Comparison of ENCODE assay signal across 30 mouse cellular contexts in genomic region chr10:118125776-118126445, GRCm38 (mm10). TPM values are rescaled to one million over a fixed set of nuclear protein-coding genes. Genes with fewer than 3 reads are reported as not detected.
DNase-seq lines count a peak whose midpoint lies in the region; ATAC-seq lines count a peak whose summit lies in the region.
"Had no signal": no experiment of that assay in that cellular context is flagged by ENCODE, and none has a peak within 500 bp of the region (broad histone marks: within the 10 kb centered on the region; RNA-seq: fewer than 3 reads in every experiment).

No protein-coding gene starts in this region.

- peaks cover 5% of the 10 kb centered on the region for H3K27me3 ChIP-seq in midbrain, embryonic 11.5 days (ENCODE audit: control insufficient read depth, insufficient read depth, low read length)
- H3K27me3 ChIP-seq in midbrain, embryonic 10.5 days (ENCODE audit: low read depth, poor library complexity, severe bottlenecking) = peaks cover 17% of the 10 kb centered on the region
- H3K27me3 ChIP-seq in intestine, embryonic 16.5 days (replicated peaks; ENCODE audit: control insufficient read depth, insufficient read depth, low read length) = peaks cover 7% of the 10 kb centered on the region; the same call in 1 of the 2 replicates

- WGBS in midbrain, embryonic 11.5 days = 74% methylated on average over 25 of the region's 25 CpGs
- 76% methylated on average over 25 of the region's 25 CpGs for WGBS in midbrain, embryonic 10.5 days
- 80% methylated on average over 25 of the region's 25 CpGs for WGBS in intestine, embryonic 16.5 days

- H3K9ac ChIP-seq in midbrain, embryonic 11.5 days (ENCODE audit: low read length) = no peak overlapping the region
- H3K9ac ChIP-seq in intestine, embryonic 16.5 days (ENCODE audit: low read depth, low read length) = no peak overlapping the region
- H3K9ac ChIP-seq: embryonic facial prominence, embryonic 13.5 days; forebrain, embryonic 13.5 days; heart, embryonic 12.5 days; heart, embryonic 15.5 days; hindbrain, embryonic 13.5 days; intestine, embryonic 15.5 days had no signal

- H3K9me3 ChIP-seq in midbrain, embryonic 11.5 days (ENCODE audit: control insufficient read depth, low read length) = no peaks in the 10 kb centered on the region
- no peaks in the 10 kb centered on the region for H3K9me3 ChIP-seq in midbrain, embryonic 10.5 days (replicated peaks)
- no peaks in the 10 kb centered on the region for H3K9me3 ChIP-seq in intestine, embryonic 16.5 days (ENCODE audit: control insufficient read depth, low read length)
- H3K9me3 ChIP-seq: embryonic facial prominence, embryonic 10.5 days; embryonic facial prominence, embryonic 13.5 days; forebrain, embryonic 13.5 days; heart, embryonic 12.5 days; heart, embryonic 15.5 days; hindbrain, embryonic 10.5 days; hindbrain, embryonic 13.5 days; intestine, embryonic 15.5 days had no signal

- peak; percentile 47 for DNase-seq in midbrain, embryonic 11.5 days (ENCODE audit: low spot score, missing footprints)
- DNase-seq in midbrain, embryonic 10.5 days (ENCODE audit: low spot score) = no peak
- DNase-seq in ES-CJ7 (ENCODE audit: low read depth, low spot score) (peak; percentile 90), ZHBTc4 (ENCODE audit: low read depth, low spot score) (peak; percentile 80)
- no peak for DNase-seq in thymus, postnatal 4 days
- DNase-seq: adrenal gland, adult 2 months; adrenal gland, postnatal 14 days; B cell, adult 2 months; cerebellum, adult 11-12 months; cerebellum, adult 8-10 months; cerebellum, postnatal 10 days; cerebellum, postnatal 36 days; embryo, embryonic 11 days; gastrocnemius, postnatal 10 days; gastrocnemius, postnatal 36 days; heart, postnatal 10 days; heart, postnatal 36 days; kidney, adult 18-20 months had no signal

- H3K4me1 ChIP-seq in midbrain, embryonic 11.5 days (ENCODE audit: control insufficient read depth, insufficient read depth, low read length) = no peaks in the 10 kb centered on the region
- no peaks in the 10 kb centered on the region; the same call in 1 of the 2 replicates for H3K4me1 ChIP-seq in midbrain, embryonic 10.5 days
- no peaks in the 10 kb centered on the region for H3K4me1 ChIP-seq in intestine, embryonic 16.5 days (ENCODE audit: control insufficient read depth, insufficient read depth, low read length)
- H3K4me1 ChIP-seq: embryonic facial prominence, embryonic 13.5 days; heart, embryonic 15.5 days; intestine, embryonic 15.5 days had no signal

- no peak overlapping the region for H3K4me3 ChIP-seq in midbrain, embryonic 11.5 days (ENCODE audit: low read depth, low read length)
- H3K4me3 ChIP-seq in midbrain, embryonic 10.5 days = no peak overlapping the region
- H3K4me3 ChIP-seq in intestine, embryonic 16.5 days (ENCODE audit: low read length) = no peak overlapping the region
- H3K4me3 ChIP-seq: embryonic facial prominence, embryonic 10.5 days; embryonic facial prominence, embryonic 13.5 days; erythroblast, embryonic 14.5 days; forebrain, embryonic 13.5 days; heart, embryonic 12.5 days; heart, embryonic 15.5 days; hindbrain, embryonic 10.5 days; hindbrain, embryonic 13.5 days; intestine, embryonic 15.5 days had no signal

- no peak for ATAC-seq in midbrain, embryonic 11.5 days (ENCODE audit: low FRiP score)
- no peak for ATAC-seq in intestine, embryonic 16.5 days
- ATAC-seq: forebrain, embryonic 13.5 days; forebrain, embryonic 16.5 days; hindbrain, embryonic 16.5 days; intestine, embryonic 15.5 days had no signal

- no peaks in the 10 kb centered on the region for H3K36me3 ChIP-seq in midbrain, embryonic 11.5 days (ENCODE audit: control insufficient read depth, insufficient read depth, low read length)
- H3K36me3 ChIP-seq in midbrain, embryonic 10.5 days = no peaks in the 10 kb centered on the region
- no peaks in the 10 kb centered on the region for H3K36me3 ChIP-seq in intestine, embryonic 16.5 days (ENCODE audit: control insufficient read depth, insufficient read depth, low read length)
- H3K36me3 ChIP-seq: embryonic facial prominence, embryonic 10.5 days; embryonic facial prominence, embryonic 13.5 days; heart, embryonic 12.5 days; heart, embryonic 15.5 days; hindbrain, embryonic 10.5 days; hindbrain, embryonic 13.5 days; intestine, embryonic 15.5 days had no signal

- H3K4me2 ChIP-seq in midbrain, embryonic 11.5 days = no peak overlapping the region
- H3K4me2 ChIP-seq in intestine, embryonic 16.5 days (ENCODE audit: low read depth, low read length) = no peak overlapping the region
- H3K4me2 ChIP-seq: embryonic facial prominence, embryonic 13.5 days; forebrain, embryonic 13.5 days; heart, embryonic 12.5 days; heart, embryonic 15.5 days; hindbrain, embryonic 13.5 days; intestine, embryonic 15.5 days had no signal

- H3K27ac ChIP-seq in midbrain, embryonic 11.5 days (ENCODE audit: low read depth, low read length) = no peak overlapping the region
- no peak overlapping the region for H3K27ac ChIP-seq in midbrain, embryonic 10.5 days (replicated peaks)
- H3K27ac ChIP-seq in intestine, embryonic 16.5 days (ENCODE audit: low read length) = no peak overlapping the region
- H3K27ac ChIP-seq: embryonic facial prominence, embryonic 10.5 days; embryonic facial prominence, embryonic 13.5 days; forebrain, embryonic 13.5 days; heart, embryonic 15.5 days; hindbrain, embryonic 10.5 days; hindbrain, embryonic 13.5 days; intestine, embryonic 15.5 days had no signal

RNA-seq across cellular contexts. Expression of gene Mdm1, which starts 15.7 kb away (rescaled TPM):
- polyA plus RNA-seq in midbrain, embryonic 11.5 days (2014; fragmentation: Nextera tagmentation; extraction: Ambion mirVana) = 56.7 and 59.0 TPM in 2 replicates
- polyA plus RNA-seq in midbrain, embryonic 10.5 days (2016; fragmentation: Nextera tagmentation; extraction: Ambion mirVana) = 53.8 and 56.2 TPM in 2 replicates
- polyA plus RNA-seq in intestine, embryonic 16.5 days (2015; fragmentation: Nextera tagmentation; extraction: Ambion mirVana) = 13.0 and 13.9 TPM in 2 replicates

Comparison
In these comparisons a context has a peak if more than half of its experiments do, and no peak if none do; other contexts are left out.
1. DNase-seq: peak in midbrain, embryonic 11.5 days (single experiment), ES-CJ7 (single experiment) and ZHBTc4 (single experiment); none in midbrain, embryonic 10.5 days (single experiment) and thymus, postnatal 4 days (single experiment).